Mouse (Mus musculus) kidney, postnatal 10 days (tissue): ENCODE measurements around the gene Aunip.
A peak's percentile ranks its signal among the peaks of the same experiment; 100 is the strongest.
"Not testable (repeated sequence)": the region's sequence is repeated elsewhere in the genome, so short reads cannot be mapped to it uniquely, and the experiment has no call there.

Experiments
- DNase-seq: peaks from one replicate; pipeline ENCODE4 v3.0.0; 2021; ENCODE audit warnings: mixed read lengths

The Aunip gene

GRCm38 (mm10) chr4:134488211-134488610, 22.6 kb upstream of the Aunip start:
- DNase-seq, result no peak

- DNase-seq, result no peak
Measured at GRCm38 (mm10) chr4:134489986-134490665, 20.7 kb upstream of the Aunip start.

GRCm38 (mm10) chr4:134491716-134492115, 19.1 kb upstream of the Aunip start:
- peak; percentile 69 for DNase-seq

GRCm38 (mm10) chr4:134494161-134494560, 16.6 kb upstream of the Aunip start:
- DNase-seq, result not testable (repeated sequence)

- no peak for DNase-seq
Measured at GRCm38 (mm10) chr4:134494780-134495545, 15.8 kb upstream of the Aunip start.

- DNase-seq, result no peak
Measured at GRCm38 (mm10) chr4:134495546-134495923, 15.3 kb upstream of the Aunip start.

- peak; percentile 83 for DNase-seq
Measured at GRCm38 (mm10) chr4:134496595-134497210, 14.1 kb upstream of the Aunip start, which contains the start of gene Paqr7. Gene Paqr7 (plus strand): TSS chr4:134496697.

GRCm38 (mm10) chr4:134497223-134497622, 13.6 kb upstream of the Aunip start:
- DNase-seq, result no peak

- no peak for DNase-seq
Measured at GRCm38 (mm10) chr4:134497986-134498731, 12.6 kb upstream of the Aunip start.

GRCm38 (mm10) chr4:134498983-134499382, 11.8 kb upstream of the Aunip start:
- not testable (repeated sequence) for DNase-seq

GRCm38 (mm10) chr4:134501095-134501494, 9.7 kb upstream of the Aunip start:
- DNase-seq, result no peak

- DNase-seq, result no peak
Measured at GRCm38 (mm10) chr4:134503686-134504357, 7.0 kb upstream of the Aunip start.

- no peak for DNase-seq
Measured at GRCm38 (mm10) chr4:134505303-134505789, 5.5 kb upstream of the Aunip start.

GRCm38 (mm10) chr4:134505966-134506594, 4.7 kb upstream of the Aunip start:
- no peak for DNase-seq

GRCm38 (mm10) chr4:134506713-134507112, 4.1 kb upstream of the Aunip start:
- DNase-seq, result no peak

- DNase-seq, result no peak
Measured at GRCm38 (mm10) chr4:134510396-134510795, 403 bp upstream of the Aunip start.

GRCm38 (mm10) chr4:134511730-134512129, 931 bp downstream of the Aunip start:
- no peak for DNase-seq

GRCm38 (mm10) chr4:134512798-134513197, 2.0 kb downstream of the Aunip start:
- peak; percentile 90 for DNase-seq

GRCm38 (mm10) chr4:134514309-134514930, 3.6 kb downstream of the Aunip start:
- DNase-seq, result no peak

GRCm38 (mm10) chr4:134515614-134516013, 4.8 kb downstream of the Aunip start:
- no peak for DNase-seq

GRCm38 (mm10) chr4:134516981-134517380, 6.2 kb downstream of the Aunip start:
- peak; percentile 45 for DNase-seq
